Mouse (Mus musculus) layer of hippocampus, adult 6 months (tissue): ENCODE results near the gene Enho. TPM values are rescaled to one million over a fixed set of nuclear protein-coding genes. Genes with fewer than 3 reads are reported as not detected.

Experiments
- long read RNA-seq, 2 experiments: library from polyadenylated mRNA; unstranded; transcript quantifications; one replicate each; pipeline ENCODE4 v2.0.0; 2019 to 2020
- polyA plus RNA-seq: library from polyadenylated mRNA; unstranded; fragments of <200 nt; fragmentation: Nextera tagmentation; gene quantifications from 2 replicates; pipeline ENCODE4 v1.2.3, GENCODE M21; 2021

Enho gene
- polyA plus RNA-seq, result 58.1 and 69.0 TPM in 2 replicates
- long read RNA-seq, experiment 1, transcript Enho-201 (2 exons, 1,269 nt), result major isoform, 80 of 91 reads
- long read RNA-seq, experiment 1, partial matches to known transcripts, result 11 of 91 reads
- long read RNA-seq, experiment 1, other reads (novel, unspliced or antisense), result 0 of 91 reads
- long read RNA-seq, experiment 2, transcript Enho-201 (2 exons, 1,269 nt), result major isoform, 24 of 26 reads
- long read RNA-seq, experiment 2, partial matches to known transcripts, result 0 of 26 reads
- long read RNA-seq, experiment 2, other reads (novel, unspliced or antisense), result 2 of 26 reads

GRCm38 (mm10) chr4:41639913-41640507 lies at the start of gene Enho:
Gene Enho (minus strand): TSS chr4:41640324.

Other genes with a start within 250 kb of the Enho start
- 0.48 and 0.67 TPM in 2 replicates for gene Kif24, start 175.4 kb downstream of the Enho start, polyA plus RNA-seq
- 99.2 and 101 TPM in 2 replicates for gene Nudt2, start 175.2 kb downstream of the Enho start, polyA plus RNA-seq
- gene AI464131, start 137.2 kb downstream of the Enho start, polyA plus RNA-seq, result 13.9 and 17.0 TPM in 2 replicates
- 17.0 and 32.8 TPM in 2 replicates for gene 1110017D15Rik, start 123.0 kb downstream of the Enho start, polyA plus RNA-seq
- gene Fam219a, start 70.8 kb downstream of the Enho start, polyA plus RNA-seq, result 14.7 and 21.7 TPM in 2 replicates
- 6.0 and 7.7 TPM in 2 replicates for gene Dnaic1, start 70.5 kb downstream of the Enho start, polyA plus RNA-seq
- gene Cntfr, start 56.8 kb upstream of the Enho start, polyA plus RNA-seq, result 12.8 and 15.1 TPM in 2 replicates
- 39.2 and 43.2 TPM in 2 replicates for gene Il11ra1, start 59.7 kb upstream of the Enho start, polyA plus RNA-seq
- 62.9 and 67.4 TPM in 2 replicates for gene Rpp25l, start 73.2 kb upstream of the Enho start, polyA plus RNA-seq
- gene Dctn3, start 82.8 kb upstream of the Enho start, polyA plus RNA-seq, result 244 and 258 TPM in 2 replicates
- 0.08 TPM in 1 of 2 replicates, not detected in the other for gene Arid3c, start 90.8 kb upstream of the Enho start, polyA plus RNA-seq
- 38.2 and 43.6 TPM in 2 replicates for gene Galt, start 114.9 kb upstream of the Enho start, polyA plus RNA-seq
- 20.3 and 23.9 TPM in 2 replicates for gene Sigmar1, start 115.8 kb upstream of the Enho start, polyA plus RNA-seq
- gene Ccl27a, start 133.9 kb upstream of the Enho start, polyA plus RNA-seq, result 252 and 279 TPM in 2 replicates